Mouse (Mus musculus): ENCODE data around the gene Atf7.
"Not testable (repeated sequence)": the region's sequence is repeated elsewhere in the genome, so short reads cannot be mapped to it uniquely, and the experiment has no call there.

Gene Atf7

GRCm38 (mm10) chr15:102622536-102622935 is 2.7 kb downstream of the Atf7 start:
- ATAC-seq (ENCODE audit: insufficient number of reproducible peaks, low FRiP score, low TSS enrichment): no peak

GRCm38 (mm10) chr15:102620765-102621164 is 4.5 kb downstream of the Atf7 start:
- ATAC-seq (ENCODE audit: insufficient number of reproducible peaks, low FRiP score, low TSS enrichment): no peak

GRCm38 (mm10) chr15:102619486-102619885 is 5.8 kb downstream of the Atf7 start:
- ATAC-seq (ENCODE audit: insufficient number of reproducible peaks, low FRiP score, low TSS enrichment): no peak

GRCm38 (mm10) chr15:102617654-102618053 is 7.6 kb downstream of the Atf7 start:
- ATAC-seq (ENCODE audit: insufficient number of reproducible peaks, low FRiP score, low TSS enrichment): no peak

GRCm38 (mm10) chr15:102616174-102616573 is 9.1 kb downstream of the Atf7 start:
- no peak for ATAC-seq (ENCODE audit: insufficient number of reproducible peaks, low FRiP score, low TSS enrichment)

- ATAC-seq (ENCODE audit: insufficient number of reproducible peaks, low FRiP score, low TSS enrichment): no peak
These were observed 11.0 kb downstream of the Atf7 start for GRCm38 (mm10) chr15:102614224-102614623.

GRCm38 (mm10) chr15:102612966-102613365 is 12.3 kb downstream of the Atf7 start:
- no peak for ATAC-seq (ENCODE audit: insufficient number of reproducible peaks, low FRiP score, low TSS enrichment)

- ATAC-seq (ENCODE audit: insufficient number of reproducible peaks, low FRiP score, low TSS enrichment): not testable (repeated sequence)
These were observed 16.7 kb downstream of the Atf7 start for GRCm38 (mm10) chr15:102608586-102608985.

GRCm38 (mm10) chr15:102593996-102594656 is 31.1 kb downstream of the Atf7 start:
- ATAC-seq (ENCODE audit: insufficient number of reproducible peaks, low FRiP score, low TSS enrichment): no peak

GRCm38 (mm10) chr15:102592674-102593073 is 32.6 kb downstream of the Atf7 start:
- ATAC-seq (ENCODE audit: insufficient number of reproducible peaks, low FRiP score, low TSS enrichment): no peak

- ATAC-seq (ENCODE audit: insufficient number of reproducible peaks, low FRiP score, low TSS enrichment): no peak
These were observed 34.7 kb downstream of the Atf7 start for GRCm38 (mm10) chr15:102590567-102590966.

GRCm38 (mm10) chr15:102589826-102590225 is 35.4 kb downstream of the Atf7 start:
- no peak for ATAC-seq (ENCODE audit: insufficient number of reproducible peaks, low FRiP score, low TSS enrichment)

GRCm38 (mm10) chr15:102585501-102585900 is 39.8 kb downstream of the Atf7 start:
- no peak for ATAC-seq (ENCODE audit: insufficient number of reproducible peaks, low FRiP score, low TSS enrichment)

GRCm38 (mm10) chr15:102583708-102584383 is 41.4 kb downstream of the Atf7 start:
- ATAC-seq (ENCODE audit: insufficient number of reproducible peaks, low FRiP score, low TSS enrichment): peak; percentile 58; the same call in 1 of the 2 replicates

- ATAC-seq (ENCODE audit: insufficient number of reproducible peaks, low FRiP score, low TSS enrichment): no peak
These were observed 44.1 kb downstream of the Atf7 start for GRCm38 (mm10) chr15:102581205-102581604.

GRCm38 (mm10) chr15:102578351-102578750 is 46.9 kb downstream of the Atf7 start:
- no peak for ATAC-seq (ENCODE audit: insufficient number of reproducible peaks, low FRiP score, low TSS enrichment)

- ATAC-seq (ENCODE audit: insufficient number of reproducible peaks, low FRiP score, low TSS enrichment): no peak
These were observed 48.3 kb downstream of the Atf7 start for GRCm38 (mm10) chr15:102576972-102577371.

- no peak for ATAC-seq (ENCODE audit: insufficient number of reproducible peaks, low FRiP score, low TSS enrichment)
These were observed 53.2 kb downstream of the Atf7 start for GRCm38 (mm10) chr15:102572081-102572480.

- no peak for ATAC-seq (ENCODE audit: insufficient number of reproducible peaks, low FRiP score, low TSS enrichment)
These were observed 57.4 kb downstream of the Atf7 start for GRCm38 (mm10) chr15:102567849-102568248.

GRCm38 (mm10) chr15:102563681-102564080 is 61.6 kb downstream of the Atf7 start:
- peak; percentile 49; the same call in 1 of the 2 replicates for ATAC-seq (ENCODE audit: insufficient number of reproducible peaks, low FRiP score, low TSS enrichment)

GRCm38 (mm10) chr15:102563061-102563460 is 62.2 kb downstream of the Atf7 start:
- no peak for ATAC-seq (ENCODE audit: insufficient number of reproducible peaks, low FRiP score, low TSS enrichment)

GRCm38 (mm10) chr15:102562491-102562890 is 62.8 kb downstream of the Atf7 start:
- ATAC-seq (ENCODE audit: insufficient number of reproducible peaks, low FRiP score, low TSS enrichment): no peak

All from cerebellum, adult (tissue).